Mouse (Mus musculus) megakaryocyte, embryonic 14.5 days (primary cell): ENCODE measurements around the gene Sh3yl1.

Experiments used
- FLI1 ChIP-seq: IDR thresholded peaks from 2 replicates; pipeline ENCODE4 v1.6.1; 2012; ENCODE audit warnings: low read length, inconsistent platforms, mixed read lengths
- GATA1 ChIP-seq: IDR thresholded peaks from 3 replicates; pipeline ENCODE4 v1.6.1; 2012; ENCODE audit warnings: mixed read lengths, low read length, inconsistent platforms, borderline replicate concordance

GRCm38 (mm10) chr12:30943057-30943986 is 31.9 kb downstream of the Sh3yl1 start:
- TF ChIP-seq GATA1 (no peak), FLI1 (no peak)
